Mouse (Mus musculus) urinary bladder, adult 18-20 months (tissue): ENCODE data around the gene Hils1.
A peak's percentile ranks its signal among the peaks of the same experiment; 100 is the strongest.

Experiments used
- DNase-seq, 2 experiments: peaks; one replicate each; pipeline ENCODE4 v3.0.0; 2022; ENCODE audit warnings: low spot score in 2 of 2, mixed read lengths in 2 of 2

The Hils1 gene

GRCm38 (mm10) chr11:94988780-94989561 is 21.6 kb downstream of the Hils1 start:
- DNase-seq, result peak in 1 of 2 experiments; percentile 42

- DNase-seq, result peak; percentile 70 to 73
Measured at GRCm38 (mm10) chr11:94989562-94990017, 22.2 kb downstream of the Hils1 start.

- DNase-seq, result no peak
Measured at GRCm38 (mm10) chr11:94990102-94990748, 22.8 kb downstream of the Hils1 start.

GRCm38 (mm10) chr11:94990749-94991577 is 23.6 kb downstream of the Hils1 start, which contains the start of gene Ppp1r9b:
Gene Ppp1r9b (plus strand): TSS chr11:94991035.
- peak; percentile 92 for DNase-seq

- DNase-seq, result peak; percentile 39 to 71
Measured at GRCm38 (mm10) chr11:94991641-94992479, 24.5 kb downstream of the Hils1 start.

- peak in 1 of 2 experiments; percentile 53 for DNase-seq
Measured at GRCm38 (mm10) chr11:94992480-94992753, 25.0 kb downstream of the Hils1 start.

- peak; percentile 66 to 79 for DNase-seq
Measured at GRCm38 (mm10) chr11:94992754-94993606, 25.6 kb downstream of the Hils1 start.

GRCm38 (mm10) chr11:94994208-94994814 is 26.9 kb downstream of the Hils1 start:
- no peak for DNase-seq

GRCm38 (mm10) chr11:94994947-94995772 is 27.8 kb downstream of the Hils1 start:
- DNase-seq, result no peak

GRCm38 (mm10) chr11:94996101-94996500 is 28.7 kb downstream of the Hils1 start:
- DNase-seq, result no peak

- no peak for DNase-seq
Measured at GRCm38 (mm10) chr11:94996984-94997383, 29.6 kb downstream of the Hils1 start.

GRCm38 (mm10) chr11:94997596-94997995 is 30.2 kb downstream of the Hils1 start:
- no peak for DNase-seq

GRCm38 (mm10) chr11:94998041-94998531 is 30.7 kb downstream of the Hils1 start:
- DNase-seq, result no peak

GRCm38 (mm10) chr11:95000128-95000527 is 32.7 kb downstream of the Hils1 start:
- no peak for DNase-seq

- DNase-seq, result no peak
Measured at GRCm38 (mm10) chr11:95000548-95000947, 33.2 kb downstream of the Hils1 start.

- DNase-seq, result peak; percentile 51 to 53
Measured at GRCm38 (mm10) chr11:95001058-95001457, 33.7 kb downstream of the Hils1 start.

GRCm38 (mm10) chr11:95001584-95002347 is 34.4 kb downstream of the Hils1 start:
- DNase-seq, result no peak

GRCm38 (mm10) chr11:95002705-95003104 is 35.3 kb downstream of the Hils1 start:
- DNase-seq, result no peak
